Mouse (Mus musculus) frontal cortex, postnatal 36 days (tissue): Measurements from ENCODE around the gene Itpr3.
A peak's percentile ranks its signal among the peaks of the same experiment; 100 is the strongest.

Experiments
- DNase-seq, 2 experiments: peaks; one replicate each; pipeline ENCODE4 v3.0.0; 2022; ENCODE audit warnings: low spot score in 2 of 2

Itpr3 gene

GRCm38 (mm10) chr17:27071630-27072029 is 14.5 kb downstream of the Itpr3 start:
- DNase-seq, result no peak

GRCm38 (mm10) chr17:27072363-27072762 is 15.3 kb downstream of the Itpr3 start:
- DNase-seq, result peak; percentile 20 to 70

- DNase-seq, result no peak
Observed at GRCm38 (mm10) chr17:27073126-27073525, 16.0 kb downstream of the Itpr3 start.

GRCm38 (mm10) chr17:27073778-27074177 is 16.7 kb downstream of the Itpr3 start:
- no peak for DNase-seq

GRCm38 (mm10) chr17:27074236-27074635 is 17.1 kb downstream of the Itpr3 start:
- DNase-seq, result no peak

GRCm38 (mm10) chr17:27074849-27075745 is 18.0 kb downstream of the Itpr3 start:
- DNase-seq, result no peak

GRCm38 (mm10) chr17:27077133-27077532 is 20.0 kb downstream of the Itpr3 start:
- DNase-seq, result no peak

GRCm38 (mm10) chr17:27077920-27078319 is 20.8 kb downstream of the Itpr3 start:
- no peak for DNase-seq

- DNase-seq, result no peak
Observed at GRCm38 (mm10) chr17:27078499-27078898, 21.4 kb downstream of the Itpr3 start.

- DNase-seq, result no peak
Observed at GRCm38 (mm10) chr17:27081868-27082267, 24.8 kb downstream of the Itpr3 start.

- no peak for DNase-seq
Observed at GRCm38 (mm10) chr17:27082796-27083195, 25.7 kb downstream of the Itpr3 start.

GRCm38 (mm10) chr17:27083601-27084000 is 26.5 kb downstream of the Itpr3 start:
- DNase-seq, result no peak

GRCm38 (mm10) chr17:27085676-27086075 is 28.6 kb downstream of the Itpr3 start:
- peak in 1 of 2 experiments; percentile 17 for DNase-seq

- DNase-seq, result no peak
Observed at GRCm38 (mm10) chr17:27087426-27087825, 30.3 kb downstream of the Itpr3 start.

GRCm38 (mm10) chr17:27090068-27090467 is 33.0 kb downstream of the Itpr3 start:
- no peak for DNase-seq

- DNase-seq, result peak; percentile 18 to 44
Observed at GRCm38 (mm10) chr17:27095690-27096089, 38.6 kb downstream of the Itpr3 start.

- DNase-seq, result no peak
Observed at GRCm38 (mm10) chr17:27101675-27102074, 44.6 kb downstream of the Itpr3 start.

- no peak for DNase-seq
Observed at GRCm38 (mm10) chr17:27105698-27106470, 48.8 kb downstream of the Itpr3 start.

- no peak for DNase-seq
Observed at GRCm38 (mm10) chr17:27106745-27107144, 49.6 kb downstream of the Itpr3 start.

GRCm38 (mm10) chr17:27107936-27108335 is 50.8 kb downstream of the Itpr3 start:
- no peak for DNase-seq

- DNase-seq, result no peak
Observed at GRCm38 (mm10) chr17:27110072-27110471, 53.0 kb downstream of the Itpr3 start.

- DNase-seq, result no peak
Observed at GRCm38 (mm10) chr17:27118676-27119539, 61.8 kb downstream of the Itpr3 start.
